Mouse (Mus musculus): ENCODE data around the gene Slc26a10.

The Slc26a10 gene

GRCm38 (mm10) chr10:127183759-127184158 is 3.3 kb upstream of the Slc26a10 start:
- peak; percentile 91 for DNase-seq (ENCODE audit: low read depth, low spot score)

GRCm38 (mm10) chr10:127182624-127183023 is 2.2 kb upstream of the Slc26a10 start:
- DNase-seq (ENCODE audit: low read depth, low spot score): no peak

- no peak for DNase-seq (ENCODE audit: low read depth, low spot score)
Measured at GRCm38 (mm10) chr10:127181566-127181965, 1.1 kb upstream of the Slc26a10 start.

- no peak for DNase-seq (ENCODE audit: low read depth, low spot score)
Measured at GRCm38 (mm10) chr10:127180695-127181047, 226 bp upstream of the Slc26a10 start.

DNA sequence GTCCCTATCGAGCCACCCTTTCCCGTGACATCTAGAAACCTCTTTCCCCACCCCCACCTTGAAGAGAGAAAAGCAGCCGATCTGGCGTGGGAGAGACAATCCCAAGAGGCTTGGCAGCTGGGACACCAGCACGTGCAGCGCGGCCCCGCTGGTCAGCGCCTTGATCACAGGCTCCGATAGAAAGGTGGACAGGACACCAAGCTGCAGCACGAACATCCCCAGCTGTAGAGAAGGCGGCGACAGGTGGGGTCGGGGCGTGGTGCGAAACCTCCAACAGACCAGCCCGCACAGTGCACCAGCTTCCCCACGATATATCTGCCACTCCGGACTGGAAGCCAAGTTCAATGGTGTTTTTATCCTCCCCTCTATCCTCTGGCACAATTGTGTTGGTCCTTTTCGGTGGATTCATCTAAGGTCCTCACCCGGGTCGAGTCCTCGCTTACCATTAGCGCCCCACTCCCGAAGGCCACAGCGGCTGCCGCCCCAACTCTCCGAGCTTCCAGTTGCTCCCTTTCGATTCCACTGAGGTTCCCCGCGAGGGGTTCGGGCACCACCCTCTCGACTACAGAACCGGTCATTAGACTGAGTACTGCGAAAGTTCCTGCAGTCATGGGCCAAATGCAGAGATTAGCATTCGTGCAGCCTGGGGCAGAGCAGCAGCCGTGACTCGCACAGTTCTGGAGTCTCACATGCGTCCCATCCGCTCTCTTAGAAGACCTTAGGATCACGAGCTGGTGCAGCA is 2.0 kb downstream of the Slc26a10 start:
- DNase-seq (ENCODE audit: low read depth, low spot score): no peak

GRCm38 (mm10) chr10:127177719-127178118 is 2.7 kb downstream of the Slc26a10 start:
- peak; percentile 94 for DNase-seq (ENCODE audit: low read depth, low spot score)

DNA sequence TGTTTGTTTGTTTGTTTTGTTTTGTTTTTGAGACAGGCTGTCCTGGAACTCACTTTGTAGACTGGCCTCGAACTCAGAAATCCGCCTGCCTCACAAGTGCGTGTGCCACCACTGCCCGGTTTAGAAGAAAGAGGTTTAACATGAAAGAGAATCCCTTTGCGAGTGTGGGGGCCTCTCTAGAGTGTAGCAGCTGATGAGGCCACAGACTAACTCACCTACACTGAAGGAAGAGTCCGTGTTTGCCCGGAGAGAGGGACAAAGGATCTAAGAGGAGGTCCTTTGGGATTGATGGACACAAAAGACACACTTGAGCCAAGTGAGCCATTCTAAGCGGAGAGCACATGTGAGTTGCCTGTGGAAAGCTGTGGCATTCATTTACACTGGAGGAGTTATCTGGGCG is 3.2 kb downstream of the Slc26a10 start:
- no peak for DNase-seq (ENCODE audit: low read depth, low spot score)

GRCm38 (mm10) chr10:127176756-127177155 is 3.7 kb downstream of the Slc26a10 start:
- DNase-seq (ENCODE audit: low read depth, low spot score): peak; percentile 73

DNA sequence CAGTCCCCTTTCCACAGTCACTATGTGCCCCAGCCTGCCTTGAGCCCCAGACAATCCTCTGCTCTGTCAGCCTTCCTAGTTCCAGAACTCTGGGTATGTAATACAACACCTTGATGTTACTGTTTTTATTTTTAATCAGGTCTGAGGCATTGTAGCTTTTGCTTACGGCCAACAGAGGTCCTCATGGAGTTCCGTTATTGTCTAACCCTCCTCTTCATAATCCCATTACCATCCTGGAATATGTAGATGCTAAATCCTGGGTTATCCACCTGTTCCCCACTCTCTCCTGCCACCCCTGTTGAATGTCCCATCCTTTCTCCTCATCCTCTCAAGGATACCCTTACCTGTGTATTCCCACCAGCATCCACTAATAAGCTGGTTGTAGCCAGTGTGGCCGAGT is 4.2 kb downstream of the Slc26a10 start:
- no peak for DNase-seq (ENCODE audit: low read depth, low spot score)

GRCm38 (mm10) chr10:127174170-127174569 is 6.3 kb downstream of the Slc26a10 start:
- no peak for DNase-seq (ENCODE audit: low read depth, low spot score)

DNA sequence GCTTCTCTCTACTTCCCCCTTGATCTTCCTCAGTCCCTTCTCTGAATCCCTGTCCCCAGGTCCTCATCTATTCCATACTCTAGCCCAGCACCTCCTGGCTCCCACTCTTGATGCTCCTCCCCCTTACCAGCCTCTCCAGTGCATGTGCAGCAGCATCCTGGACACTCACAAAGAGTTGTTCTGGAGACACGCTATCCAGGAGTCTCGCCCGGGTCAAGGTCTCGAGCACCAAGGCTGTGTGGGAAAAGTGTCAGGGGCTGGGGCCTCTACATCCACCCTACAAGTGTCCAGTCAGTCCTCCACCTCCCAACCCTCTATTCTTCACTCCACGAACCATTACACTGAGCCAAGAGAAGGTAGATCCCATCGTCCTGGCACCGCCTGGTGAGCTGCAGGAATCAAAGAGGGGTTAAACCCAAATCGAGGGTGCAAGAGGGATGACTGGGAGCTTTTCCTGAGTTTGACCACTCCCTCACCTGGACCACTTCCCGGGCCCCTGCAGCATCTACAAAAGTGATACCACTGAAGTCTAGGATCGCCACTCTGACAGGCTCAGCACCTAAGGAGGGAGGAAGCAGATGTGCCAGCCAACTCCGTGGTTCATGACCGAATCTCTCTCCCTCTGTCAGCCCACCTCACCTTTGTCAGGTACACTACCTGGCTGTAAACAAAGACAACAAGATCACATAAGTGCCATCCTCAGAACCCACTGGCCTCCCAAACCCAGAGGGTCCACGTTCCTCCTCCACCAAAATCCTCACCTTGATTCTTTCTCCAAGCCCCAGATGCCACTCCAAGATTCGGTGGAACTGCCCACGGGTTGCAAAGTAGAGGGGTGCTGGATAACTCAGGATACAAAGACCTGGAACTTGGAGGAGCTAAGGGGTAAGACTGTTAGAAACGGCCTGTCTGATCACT is 7.0 kb downstream of the Slc26a10 start:
- no peak for DNase-seq (ENCODE audit: low read depth, low spot score)

- DNase-seq (ENCODE audit: low read depth, low spot score): no peak
Measured at GRCm38 (mm10) chr10:127171631-127172200, 8.7 kb downstream of the Slc26a10 start.

- peak; percentile 91 for DNase-seq (ENCODE audit: low read depth, low spot score)
Measured at GRCm38 (mm10) chr10:127170837-127171272, 9.6 kb downstream of the Slc26a10 start.

GRCm38 (mm10) chr10:127170002-127170401 is 10.4 kb downstream of the Slc26a10 start:
- DNase-seq (ENCODE audit: low read depth, low spot score): peak; percentile 64

DNA sequence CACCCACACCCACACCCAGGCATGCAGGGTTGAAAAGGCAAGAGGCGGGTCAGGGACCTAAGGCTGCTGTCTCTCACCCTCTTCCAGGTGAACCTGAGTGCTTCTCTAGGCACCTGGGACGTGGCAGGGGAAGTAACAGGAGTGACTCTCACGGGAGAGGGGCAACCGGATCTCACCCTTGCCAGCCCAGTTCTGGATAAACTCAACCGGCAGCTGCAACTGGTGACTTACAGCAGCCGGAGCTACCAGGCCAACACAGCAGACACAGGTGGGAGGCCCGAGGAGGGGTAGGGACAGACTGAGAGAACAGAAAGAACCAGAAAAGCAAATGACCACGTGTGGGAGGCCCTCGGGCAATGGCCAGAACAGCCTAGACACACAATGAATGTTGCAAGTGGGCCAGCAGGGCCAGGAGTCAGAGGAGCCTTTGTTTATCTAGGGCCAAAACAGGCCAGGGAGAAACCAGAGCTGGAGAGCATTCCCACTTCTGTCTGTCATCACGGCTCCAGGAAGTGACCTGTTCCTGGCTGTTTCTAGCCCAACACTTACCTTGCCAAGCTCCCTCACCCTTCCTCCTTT is 12.7 kb downstream of the Slc26a10 start:
- no peak for DNase-seq (ENCODE audit: low read depth, low spot score)

- DNase-seq (ENCODE audit: low read depth, low spot score): no peak
Measured at GRCm38 (mm10) chr10:127166771-127167613, 13.5 kb downstream of the Slc26a10 start.

DNA sequence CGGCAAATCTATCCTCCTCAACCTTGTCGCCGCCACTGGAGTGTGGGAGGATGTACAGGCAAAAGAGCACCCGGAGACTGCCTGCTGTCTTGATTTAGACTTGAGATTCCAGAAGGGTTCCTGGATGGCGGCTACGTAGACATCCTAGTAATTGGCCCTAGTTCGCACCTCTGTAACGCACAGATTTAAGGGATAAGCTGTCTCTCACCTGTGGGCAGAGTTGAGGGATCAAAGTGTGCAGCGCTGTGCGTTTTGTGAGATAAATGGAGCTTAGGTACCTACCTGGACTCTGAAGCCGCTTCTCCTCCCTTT is 14.1 kb downstream of the Slc26a10 start:
- no peak for DNase-seq (ENCODE audit: low read depth, low spot score)

GRCm38 (mm10) chr10:127165654-127166403 is 14.6 kb downstream of the Slc26a10 start:
- DNase-seq (ENCODE audit: low read depth, low spot score): peak; percentile 79

GRCm38 (mm10) chr10:127165354-127165653 is 15.1 kb downstream of the Slc26a10 start:
- DNase-seq (ENCODE audit: low read depth, low spot score): no peak

DNA sequence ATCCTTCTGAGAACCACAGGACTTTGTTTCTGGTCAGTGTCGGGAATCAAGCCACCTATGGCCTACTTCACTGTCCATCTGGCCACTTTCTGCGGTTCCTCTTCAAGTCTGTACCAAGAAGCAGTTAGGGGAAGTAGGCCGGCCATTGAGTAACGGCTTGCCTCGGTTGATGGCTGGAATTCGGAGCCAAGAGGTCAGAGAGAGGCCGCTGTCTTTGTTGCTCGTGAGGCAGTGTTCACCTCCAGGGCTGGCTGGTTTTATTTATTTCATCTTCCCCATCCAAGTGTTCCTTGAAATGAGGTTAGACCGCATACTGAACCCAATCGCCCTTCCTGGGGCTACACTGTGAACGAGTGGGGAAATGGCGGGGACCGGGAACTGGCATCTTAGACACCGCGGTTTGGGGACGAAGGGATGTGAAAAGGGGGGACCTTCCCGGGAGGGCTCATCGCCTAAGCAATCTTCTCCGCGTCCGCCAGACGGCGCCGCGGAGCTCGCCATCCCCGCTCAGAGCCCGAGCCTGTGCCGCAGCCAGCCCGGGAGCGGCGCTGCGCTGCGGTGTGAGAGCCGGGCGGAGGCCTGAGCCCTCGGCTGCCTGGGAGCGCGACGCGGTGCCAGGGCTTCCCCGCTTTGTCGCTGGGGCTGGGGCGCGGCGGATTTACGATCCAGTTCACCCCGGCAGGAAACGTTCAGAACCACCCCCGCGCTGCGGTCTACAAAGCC is 15.7 kb downstream of the Slc26a10 start, which contains the start of gene B4galnt1:
TSS of gene B4galnt1 (plus strand) at position 595 of the 723 bp plus-strand sequence.
- DNase-seq (ENCODE audit: low read depth, low spot score): peak; percentile 87

Data from R1 (cell line).